ENCODE assay signal across 8 mouse cellular contexts in genomic region chr5:103999738-104000137, GRCm38 (mm10). TPM values are rescaled to one million over a fixed set of nuclear protein-coding genes. Genes with fewer than 3 reads are reported as not detected.
DNase-seq lines count a peak whose midpoint lies in the region; ATAC-seq lines count a peak whose summit lies in the region.

No protein-coding gene starts in this region.

- H3K9me3 ChIP-seq in forebrain, embryonic 13.5 days (replicated peaks), result no peaks in the 10 kb centered on the region

- no peak overlapping the region for H3K9ac ChIP-seq in forebrain, embryonic 13.5 days

- ATAC-seq in forebrain, embryonic 13.5 days, result 0 out of 2 replicates have a peak, but pooled peaks have one; percentile 70

- H3K36me3 ChIP-seq in forebrain, embryonic 13.5 days (ENCODE audit: poor library complexity, severe bottlenecking), result no peaks in the 10 kb centered on the region

- peak; percentile 94 for DNase-seq in NIH3T3 (ENCODE audit: low read depth)
- DNase-seq in c-Kit-positive CD71-negative TER-119-negative erythroid progenitor cells, embryonic 14.5 days (ENCODE audit: low read depth), result peak; percentile 73
- peak; percentile 90 for DNase-seq in heart, postnatal 4 days
- DNase-seq in layer of hippocampus, adult 9-11 months, result peak; percentile 72
- peak; percentile 73 to 86 for DNase-seq in lung, postnatal 4 days
- peak; percentile 36 to 67 for DNase-seq in right cerebral cortex, postnatal 36 days (ENCODE audit: low spot score in 2 of 2)
- DNase-seq in urinary bladder, postnatal 36 days (ENCODE audit: low spot score in 2 of 2), result peak; percentile 72 to 82

- H3K4me1 ChIP-seq in forebrain, embryonic 13.5 days, result peaks cover 11% of the 10 kb centered on the region

- no peak overlapping the region for H3K4me3 ChIP-seq in forebrain, embryonic 13.5 days

- 7% methylated on average over 5 of the region's 5 CpGs for WGBS in forebrain, embryonic 13.5 days

- no peak overlapping the region for H3K27ac ChIP-seq in forebrain, embryonic 13.5 days

- H3K4me2 ChIP-seq in forebrain, embryonic 13.5 days, result no peak overlapping the region

- no peaks in the 10 kb centered on the region for H3K27me3 ChIP-seq in forebrain, embryonic 13.5 days

RNA-seq across cellular contexts. Expression of gene Hsd17b11, which starts 22.0 kb away (rescaled TPM):
- 0.77 and 1.1 TPM in 2 replicates for polyA plus RNA-seq in forebrain, embryonic 13.5 days (2015; fragmentation: Nextera tagmentation; extraction: Ambion mirVana)
- 10 to 100 TPM; 24.0 to 26.4 TPM for total RNA-seq in heart, postnatal 4 days (2021)

RNA-seq across cellular contexts. Expression of gene Hsd17b13, which starts 22.5 kb away (rescaled TPM):
- not detected in 2 replicates for polyA plus RNA-seq in forebrain, embryonic 13.5 days (2015; fragmentation: Nextera tagmentation; extraction: Ambion mirVana)
- total RNA-seq in heart, postnatal 4 days (2021), result under 1 TPM in 1 of 2 experiments, not detected in 1; 0.26 TPM

RNA-seq across cellular contexts. Expression of gene Nudt9, which starts 46.4 kb away (rescaled TPM):
- 50.9 and 53.3 TPM in 2 replicates for polyA plus RNA-seq in forebrain, embryonic 13.5 days (2015; fragmentation: Nextera tagmentation; extraction: Ambion mirVana)
- 10 to 100 TPM; 43.1 to 44.1 TPM for total RNA-seq in heart, postnatal 4 days (2021)
